Mouse (Mus musculus) embryo, embryonic 9.5 days (tissue): Measurements from ENCODE around the gene Mios.

Source experiments
- DNase-seq: peaks from one replicate; pipeline ENCODE4 v3.0.0-alpha.2; 2017; ENCODE audit errors: extremely low spot score

The Mios gene

DNA sequence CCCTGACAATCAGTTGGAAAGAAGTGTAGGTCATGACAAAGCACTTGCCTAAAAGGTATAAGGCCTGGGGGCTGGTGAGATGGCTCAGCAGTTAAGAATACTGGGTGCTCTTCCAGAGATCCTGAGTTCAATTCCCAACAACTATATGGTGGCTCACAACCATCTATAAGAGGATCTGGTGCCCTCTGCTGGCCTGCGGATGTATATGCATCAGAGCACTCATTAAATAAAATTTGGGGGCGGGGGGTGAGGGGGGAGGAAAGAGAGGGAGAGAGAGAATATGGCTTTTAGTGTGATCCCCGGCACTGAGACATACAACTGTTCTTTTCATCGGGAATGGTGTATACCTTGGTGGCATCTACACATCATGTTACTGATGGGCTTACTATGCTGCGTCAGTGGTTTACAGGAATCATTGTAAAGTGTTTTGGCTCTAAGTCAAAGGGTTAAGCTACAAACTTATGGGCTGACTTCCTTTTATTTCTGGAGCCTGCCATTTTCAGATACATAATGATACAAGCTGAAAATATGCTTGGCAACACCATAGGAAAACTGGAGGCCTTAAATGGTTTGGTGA lies 69.5 kb downstream of the Mios start:
- no peak for DNase-seq

DNA sequence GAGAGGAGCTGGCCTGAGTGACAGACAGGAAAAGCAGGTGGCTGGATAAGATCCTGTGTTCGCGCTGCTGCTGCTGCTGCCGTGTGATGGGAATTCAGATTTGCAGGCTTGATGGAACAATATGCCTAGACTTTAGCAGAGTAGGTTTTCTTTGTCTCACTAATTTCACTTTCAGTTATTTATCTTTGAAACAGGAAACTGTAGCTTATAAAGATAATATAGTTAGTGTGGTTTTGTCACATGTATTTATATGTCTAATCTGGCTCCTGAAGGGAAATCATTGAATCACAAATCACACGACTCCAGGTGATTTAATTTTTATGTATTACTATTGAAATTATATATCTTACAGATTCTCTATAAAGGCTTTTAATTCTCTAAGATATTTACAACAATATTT lies 74.2 kb downstream of the Mios start:
- DNase-seq, result no peak

DNA sequence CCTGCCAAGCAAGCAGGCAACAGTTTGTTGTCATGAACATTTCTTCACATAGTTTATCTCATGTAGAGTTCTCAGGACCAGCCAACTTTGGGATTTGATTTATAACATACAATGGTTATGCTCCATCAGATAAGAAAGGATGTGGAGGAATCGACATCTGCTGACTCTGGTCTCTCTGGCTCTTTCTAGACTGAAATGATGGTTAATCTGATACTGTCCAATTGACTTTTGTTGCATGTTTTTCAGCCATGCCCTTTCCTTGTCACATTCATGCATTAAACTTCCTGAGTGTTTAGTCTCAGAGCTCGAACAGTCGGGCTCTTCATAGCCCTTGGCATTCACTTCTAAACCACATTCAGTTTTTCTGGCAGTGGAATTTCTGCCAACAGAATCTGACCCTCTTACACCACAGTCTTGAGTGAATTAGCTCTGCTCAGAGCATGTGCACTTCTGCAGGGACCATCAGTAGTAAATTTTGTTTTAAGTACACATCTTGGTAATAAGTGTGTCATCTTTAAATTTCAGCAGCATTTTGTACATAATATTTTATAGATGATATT lies 76.5 kb downstream of the Mios start:
- no peak for DNase-seq
